Mouse (Mus musculus): ENCODE data around the gene Dhx29.

DNA sequence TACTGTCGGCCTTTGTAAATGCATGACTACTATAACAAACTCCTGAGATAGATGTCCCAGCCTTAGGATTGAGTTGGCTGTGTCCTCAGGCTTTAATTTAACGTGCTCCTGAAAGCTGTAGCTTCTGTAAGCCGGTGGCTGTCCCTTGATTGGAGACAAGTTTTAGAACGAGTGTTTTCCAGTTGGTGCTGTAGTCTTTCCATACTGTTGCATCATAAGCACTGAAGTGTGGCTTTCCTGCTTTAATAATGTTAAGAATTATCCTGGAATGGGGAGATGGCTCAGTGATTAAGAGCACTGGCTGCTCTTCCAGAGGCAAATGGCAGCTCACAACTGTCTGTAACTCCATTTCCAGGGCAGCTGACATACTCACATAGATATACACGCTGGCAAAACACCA is 40.0 kb downstream of the Dhx29 start:
- TF ChIP-seq CTCF (IDR thresholded peaks at IDR 0.05; ENCODE audit: extremely low read depth, insufficient read depth, low read length) (no peak), POLR2A (IDR thresholded peaks at IDR 0.05; ENCODE audit: extremely low read depth, insufficient read depth, low read length) (no peak)

All from cortical plate, adult 2 months (tissue).